Mouse (Mus musculus) gastrocnemius, adult 18-20 months (tissue): ENCODE measurements at regions not wholly inside any gene's neighbourhood (a gene's known extent, or its start where the extent isn't known, plus 50 kb on each side); places are given as distances from the start of the nearest gene placed in this dataset.

Experiments
- DNase-seq: peaks from one replicate; pipeline ENCODE4 v3.0.0; 2021; ENCODE audit warnings: low spot score

- no peak for DNase-seq
Observed at GRCm38 (mm10) chr4:97132650-97133049, 50.3 kb downstream of the Gm10192 start.

- DNase-seq: no peak
Observed at GRCm38 (mm10) chr4:97127780-97128179, 55.2 kb downstream of the Gm10192 start.

- DNase-seq: no peak
Observed at GRCm38 (mm10) chr4:97123861-97124260, 59.1 kb downstream of the Gm10192 start.

- no peak for DNase-seq
Observed at GRCm38 (mm10) chr4:97121952-97122351, 61.0 kb downstream of the Gm10192 start.

GRCm38 (mm10) chr4:97119459-97119858, 63.5 kb downstream of the Gm10192 start:
- DNase-seq: no peak

- no peak for DNase-seq
Observed at GRCm38 (mm10) chr4:97117016-97117415, 66.0 kb downstream of the Gm10192 start.

- DNase-seq: no peak
Observed at GRCm38 (mm10) chr4:97102752-97103052, 80.3 kb downstream of the Gm10192 start.

GRCm38 (mm10) chr4:97101911-97102751, 80.8 kb downstream of the Gm10192 start:
- no peak for DNase-seq

- no peak for DNase-seq
Observed at GRCm38 (mm10) chr4:97099721-97100120, 83.2 kb downstream of the Gm10192 start.

GRCm38 (mm10) chr4:97093576-97093975, 89.4 kb downstream of the Gm10192 start:
- no peak for DNase-seq

- no peak for DNase-seq
Observed at GRCm38 (mm10) chr4:97050735-97051134, 132.2 kb downstream of the Gm10192 start.

- DNase-seq: no peak
Observed at GRCm38 (mm10) chr4:97049045-97049674, 133.8 kb downstream of the Gm10192 start.

- peak; percentile 8 for DNase-seq
Observed at GRCm38 (mm10) chr4:97037693-97038348, 145.1 kb downstream of the Gm10192 start.

GRCm38 (mm10) chr4:97028938-97029337, 154.0 kb downstream of the Gm10192 start:
- DNase-seq: no peak

GRCm38 (mm10) chr4:97025446-97026040, 157.4 kb downstream of the Gm10192 start:
- peak; percentile 1 for DNase-seq

- DNase-seq: no peak
Observed at GRCm38 (mm10) chr4:97001321-97001720, 181.6 kb downstream of the Gm10192 start.

GRCm38 (mm10) chr4:96980311-96980710, 195.3 kb upstream of the Gm12695 start:
- no peak for DNase-seq

GRCm38 (mm10) chr4:96979876-96980275, 194.9 kb upstream of the Gm12695 start:
- DNase-seq: no peak

- no peak for DNase-seq
Observed at GRCm38 (mm10) chr4:96974935-96975334, 189.9 kb upstream of the Gm12695 start.

GRCm38 (mm10) chr4:96973804-96974203, 188.8 kb upstream of the Gm12695 start:
- DNase-seq: no peak

GRCm38 (mm10) chr4:96969199-96969598, 184.2 kb upstream of the Gm12695 start:
- no peak for DNase-seq

- DNase-seq: no peak
Observed at GRCm38 (mm10) chr4:96968545-96969164, 183.7 kb upstream of the Gm12695 start.
